Mouse (Mus musculus) MEL (cell line): ENCODE results near the gene Homer1.

Source experiments
- CTCF ChIP-seq, 3 experiments: IDR thresholded peaks in 2 of 3; conservative IDR thresholded peaks in 1 of 3; 2 replicates each; pipeline ENCODE4 v1.5.1; 2011 to 2012; ENCODE audit warnings: low read length in 3 of 3, low read depth in 2 of 3, mild to moderate bottlenecking in 2 of 3, improper control_type of control experiment in 1 of 3, inconsistent platforms in 1 of 3, mixed read lengths in 1 of 3, moderate library complexity in 1 of 3; ENCODE audit not compliant: control insufficient read depth in 1 of 3, insufficient read depth in 1 of 3, poor library complexity in 1 of 3, severe bottlenecking in 1 of 3
- ELF1 ChIP-seq: IDR thresholded peaks from 2 replicates; pipeline ENCODE4 v1.6.1; 2014; ENCODE audit warnings: low read depth, mild to moderate bottlenecking, inconsistent platforms, low read length, improper control_type of control experiment, moderate library complexity
- GABPA ChIP-seq: IDR thresholded peaks from 2 replicates; pipeline ENCODE4 v1.6.1; 2012; ENCODE audit warnings: low read depth, mild to moderate bottlenecking, inconsistent platforms, low read length, improper control_type of control experiment, moderate library complexity
- MAX ChIP-seq: IDR thresholded peaks from 2 replicates; pipeline ENCODE4 v1.6.1; 2011; ENCODE audit warnings: low read length, improper control_type of control experiment
- SMC3 ChIP-seq: IDR thresholded peaks from 2 replicates; pipeline ENCODE4 v1.6.1; 2011; ENCODE audit warnings: low read depth, low read length, improper control_type of control experiment

- TF ChIP-seq MAX = peak; percentile 92
- no peak for TF ChIP-seq GABPA
- TF ChIP-seq ELF1 = no peak
- TF ChIP-seq SMC3 = peak; percentile 31
- peak in 1 of 3 experiments; percentile 40; a peak in 2 of 6 replicates for TF ChIP-seq CTCF (IDR thresholded peaks at IDR 0.05 in 2 of 3, conservative IDR thresholded peaks at IDR 0.05 in 1 of 3; ENCODE audit: control insufficient read depth in 1 of 3, insufficient read depth in 1 of 3, low read depth in 2 of 3, low read length in 3 of 3, poor library complexity in 1 of 3, severe bottlenecking in 1 of 3)
Observed at GRCm38 (mm10) chr13:93340555-93341278, 41.3 kb downstream of the Homer1 start.
